Mouse (Mus musculus): ENCODE data around the gene Usp2. TPM values are rescaled to one million over a fixed set of nuclear protein-coding genes. Genes with fewer than 3 reads are reported as not detected.

Usp2 gene
- total RNA-seq, 2 experiments from 2014 or later = 77.6 to 79.1 TPM

DNA sequence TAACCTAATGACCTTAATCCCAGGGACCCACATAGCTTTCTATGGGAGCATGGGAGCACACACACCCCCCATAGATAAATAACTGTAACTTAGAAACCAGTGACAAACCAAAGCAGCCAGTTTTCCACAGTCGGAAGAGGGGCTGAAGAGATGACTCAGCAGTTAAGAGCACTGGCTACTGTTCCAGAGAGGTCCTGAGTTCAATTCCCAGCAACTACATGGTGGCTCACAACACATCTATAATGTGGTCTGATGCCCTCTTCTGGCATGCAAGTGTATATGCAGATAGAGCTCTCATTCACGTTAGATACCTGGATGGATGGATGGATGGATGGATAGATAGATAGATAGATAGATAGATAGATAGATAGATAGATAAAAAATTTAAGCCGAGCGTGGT, 49.4 kb downstream of the Usp2 start:
- DNase-seq (ENCODE audit: low spot score in 2 of 2) = no peak

DNA sequence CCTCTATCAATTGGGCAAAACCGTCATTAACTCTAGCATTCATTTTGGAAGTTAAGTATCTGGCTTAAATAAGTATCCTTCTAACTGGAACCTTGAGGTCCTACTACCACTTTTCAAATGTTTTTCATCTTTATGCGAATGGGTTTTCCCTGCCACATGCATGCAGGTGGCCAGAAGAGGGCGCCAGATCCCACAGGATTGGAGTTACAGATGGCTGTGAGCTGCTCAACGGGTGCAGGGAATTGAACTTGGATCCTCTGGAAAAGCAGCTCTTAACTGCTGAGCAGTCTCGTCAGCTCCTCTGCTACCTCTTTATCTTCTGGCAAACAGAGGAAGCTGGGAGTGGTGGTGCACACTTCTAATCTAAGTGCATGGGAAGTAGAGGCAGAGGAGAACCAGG, 52.2 kb downstream of the Usp2 start:
- DNase-seq (ENCODE audit: low spot score in 2 of 2) = no peak

DNA sequence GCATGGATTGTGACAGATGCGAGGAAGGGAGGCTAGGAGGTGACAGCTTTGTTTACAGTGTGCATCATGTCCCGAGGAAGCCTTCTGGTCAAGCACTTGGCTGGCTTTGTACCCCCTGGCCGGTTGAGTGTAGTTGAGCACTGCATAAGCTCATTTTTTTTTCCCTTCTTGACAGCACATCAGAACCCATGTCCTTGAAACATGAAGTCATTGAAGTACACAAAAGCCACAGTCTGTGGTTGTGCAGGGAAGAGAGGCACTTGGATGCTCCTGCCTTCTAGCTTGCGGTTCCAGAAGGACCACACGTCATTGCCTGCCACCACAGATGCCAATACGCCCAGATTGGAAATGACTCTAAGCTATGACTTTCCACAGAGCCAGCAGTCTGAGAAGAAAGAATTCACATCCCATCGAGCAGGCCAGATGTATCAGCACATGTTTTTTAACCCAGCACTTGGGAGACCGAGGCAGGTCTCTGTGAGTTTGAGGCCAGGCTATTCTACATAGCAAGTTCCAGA, 53.2 kb downstream of the Usp2 start:
- peak in 1 of 2 experiments; percentile 58 for DNase-seq (ENCODE audit: low spot score in 2 of 2)

DNA sequence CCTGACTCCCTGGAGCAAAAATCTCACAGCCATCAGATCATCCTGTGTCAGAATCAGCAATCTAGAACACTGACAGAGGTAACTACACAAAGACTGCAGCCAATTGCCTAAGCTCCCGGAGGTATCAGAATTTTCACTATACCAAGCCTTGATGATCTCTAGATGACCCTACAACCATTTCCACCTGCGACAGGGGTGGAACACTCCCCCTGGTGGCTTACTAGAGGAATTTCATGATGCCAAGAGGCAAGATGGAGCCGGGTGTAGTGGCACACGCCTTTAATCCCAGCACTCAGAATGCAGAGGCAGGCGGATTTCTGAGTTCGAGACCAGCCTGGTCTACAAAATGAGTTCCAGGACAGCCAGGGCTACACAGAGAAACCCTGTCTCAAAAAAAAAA, 57.5 kb downstream of the Usp2 start:
- no peak for DNase-seq (ENCODE audit: low spot score in 2 of 2)

DNA sequence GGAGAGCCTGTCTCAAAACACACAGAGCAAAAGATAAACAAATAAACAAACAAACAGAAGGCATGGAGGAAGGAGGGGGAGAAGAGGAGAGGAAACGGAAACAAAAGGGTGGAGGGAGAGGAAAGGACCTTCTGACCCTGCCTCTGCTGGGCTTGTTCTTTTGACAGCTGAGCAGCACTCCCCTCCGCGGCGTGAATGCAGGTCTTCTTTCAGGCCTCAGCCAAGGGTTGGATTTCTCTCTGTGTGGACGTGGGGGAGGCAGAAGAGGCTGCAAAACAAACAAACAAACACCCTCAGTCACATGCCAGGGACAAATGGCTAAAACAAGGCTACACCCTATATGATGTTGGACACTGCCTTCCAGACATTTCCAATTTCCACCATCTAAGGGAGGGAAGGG, 58.2 kb downstream of the Usp2 start:
- DNase-seq (ENCODE audit: low spot score in 2 of 2) = no peak

DNA sequence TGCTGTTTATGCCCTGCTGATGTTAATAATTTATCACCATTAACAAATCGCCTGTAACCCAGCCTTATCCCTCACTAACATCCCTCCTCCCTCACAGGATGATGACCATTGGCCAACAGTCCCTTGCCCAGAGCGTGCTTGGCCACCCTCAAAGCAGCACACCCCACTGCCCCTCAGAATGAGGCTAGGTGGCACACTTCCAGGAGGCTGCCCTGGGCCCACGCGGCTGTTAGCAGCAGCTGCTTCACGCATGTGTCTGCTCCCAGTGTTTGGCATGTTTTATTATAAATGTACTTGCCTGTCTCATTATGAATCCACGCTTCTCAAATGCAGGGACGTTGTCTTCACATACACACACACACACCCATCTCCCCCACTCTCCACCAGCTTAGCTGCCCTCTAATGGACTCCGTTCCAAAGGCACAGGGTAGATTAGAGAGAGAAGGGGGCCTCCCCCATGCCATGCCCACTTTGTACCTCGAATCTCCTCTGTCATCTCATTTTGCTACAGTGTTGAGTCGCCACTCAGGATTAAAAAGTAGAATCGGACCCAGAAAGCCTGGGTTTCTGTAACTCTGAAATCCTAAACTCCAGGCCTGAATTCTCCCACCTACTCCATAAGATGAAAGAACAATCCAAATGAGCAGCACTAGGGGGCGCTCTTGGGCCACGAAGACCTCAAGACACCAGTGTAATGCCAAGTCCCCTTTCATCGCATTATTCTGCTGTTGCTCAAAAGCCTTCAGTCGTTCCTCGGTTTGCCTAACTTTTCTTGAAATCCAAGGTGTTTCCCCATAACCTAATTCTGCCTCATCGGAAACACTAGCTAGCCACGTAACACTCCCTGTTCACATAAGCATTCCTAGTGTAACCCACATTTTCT, 59.0 kb downstream of the Usp2 start:
- peak; percentile 79 to 95 for DNase-seq (ENCODE audit: low spot score in 2 of 2)

DNA sequence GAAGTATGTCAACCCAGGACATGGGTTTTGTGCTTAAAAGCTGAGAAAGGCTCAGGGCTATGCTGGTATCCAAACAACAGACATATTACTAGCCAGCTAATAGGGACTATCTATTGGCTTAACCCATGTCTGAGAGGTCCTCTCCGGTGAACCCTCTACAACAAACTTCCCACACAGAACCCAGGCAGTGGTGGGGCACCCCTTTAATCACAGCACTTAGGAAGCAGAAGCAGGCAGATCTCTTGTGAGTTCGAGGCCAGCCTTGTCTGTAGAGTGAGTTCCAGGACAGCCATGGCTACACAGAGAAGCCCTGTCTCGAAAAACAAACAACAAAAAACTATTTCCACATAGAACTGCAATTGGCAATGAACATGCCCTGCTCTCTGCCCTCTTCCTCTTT, 59.9 kb downstream of the Usp2 start:
- DNase-seq (ENCODE audit: low spot score in 2 of 2) = no peak

DNA sequence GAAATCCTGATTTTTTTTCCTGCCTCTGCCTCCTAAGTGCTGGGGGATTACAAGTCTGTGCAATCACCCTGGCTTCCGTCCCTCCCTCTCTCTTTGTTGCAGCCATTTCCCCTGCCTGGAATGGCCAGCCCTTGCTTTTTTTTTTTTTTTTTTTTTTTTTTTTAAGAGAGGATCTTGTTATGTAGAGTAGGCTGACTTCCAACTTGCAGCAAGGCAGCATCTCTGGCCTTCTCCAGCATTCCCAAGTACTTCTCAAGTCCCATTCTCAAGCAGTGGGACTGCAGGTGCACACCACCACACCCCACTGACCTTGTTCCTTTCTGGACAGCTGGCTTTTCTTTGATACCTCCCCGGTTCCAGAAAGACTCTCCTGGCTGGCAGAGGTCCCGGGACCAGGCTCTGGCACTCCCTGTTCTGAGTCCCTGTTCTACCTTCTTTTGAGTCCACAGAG, 60.6 kb downstream of the Usp2 start:
- DNase-seq (ENCODE audit: low spot score in 2 of 2) = no peak

DNA sequence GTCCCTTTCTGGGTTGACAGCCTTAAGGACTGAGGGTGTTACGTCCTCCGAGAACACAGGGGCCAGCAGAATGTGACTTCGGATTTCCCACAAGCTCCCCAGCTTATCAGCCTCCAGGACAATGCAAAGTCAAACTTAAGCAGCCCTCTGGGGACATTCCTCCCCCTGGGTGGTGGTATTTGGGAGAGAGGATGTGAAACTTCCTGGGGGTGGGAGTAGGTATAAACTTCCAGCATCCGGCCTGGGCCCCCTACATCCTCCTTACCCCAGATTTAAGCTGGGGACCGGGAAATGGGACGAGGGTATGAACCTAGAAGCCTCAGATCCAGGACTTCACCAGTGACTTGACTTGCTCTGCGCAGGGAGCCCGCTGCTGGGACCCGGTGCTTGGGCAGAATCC, 62.8 kb downstream of the Usp2 start:
- no peak for DNase-seq (ENCODE audit: low spot score in 2 of 2)

DNA sequence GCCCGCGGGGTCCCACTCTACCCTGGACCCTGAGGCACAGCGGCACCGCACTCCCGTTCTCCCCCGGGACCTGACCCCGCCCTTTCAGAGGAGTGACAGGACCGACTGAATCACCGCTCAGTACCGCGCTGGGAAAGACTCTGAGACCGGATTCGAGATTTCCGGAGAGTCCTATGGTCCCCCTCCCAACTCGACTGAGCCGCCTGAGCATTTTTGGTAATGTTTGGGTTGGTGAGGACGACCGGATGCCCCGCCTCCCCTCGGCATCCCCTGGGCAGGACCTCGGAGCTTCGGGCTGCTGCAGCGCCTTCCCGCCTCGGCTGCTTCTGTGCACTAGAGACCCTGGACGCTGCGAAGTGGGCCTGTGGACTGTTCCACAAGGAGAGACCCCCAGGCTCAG, 63.2 kb downstream of the Usp2 start:
- DNase-seq (ENCODE audit: low spot score in 2 of 2) = no peak

DNA sequence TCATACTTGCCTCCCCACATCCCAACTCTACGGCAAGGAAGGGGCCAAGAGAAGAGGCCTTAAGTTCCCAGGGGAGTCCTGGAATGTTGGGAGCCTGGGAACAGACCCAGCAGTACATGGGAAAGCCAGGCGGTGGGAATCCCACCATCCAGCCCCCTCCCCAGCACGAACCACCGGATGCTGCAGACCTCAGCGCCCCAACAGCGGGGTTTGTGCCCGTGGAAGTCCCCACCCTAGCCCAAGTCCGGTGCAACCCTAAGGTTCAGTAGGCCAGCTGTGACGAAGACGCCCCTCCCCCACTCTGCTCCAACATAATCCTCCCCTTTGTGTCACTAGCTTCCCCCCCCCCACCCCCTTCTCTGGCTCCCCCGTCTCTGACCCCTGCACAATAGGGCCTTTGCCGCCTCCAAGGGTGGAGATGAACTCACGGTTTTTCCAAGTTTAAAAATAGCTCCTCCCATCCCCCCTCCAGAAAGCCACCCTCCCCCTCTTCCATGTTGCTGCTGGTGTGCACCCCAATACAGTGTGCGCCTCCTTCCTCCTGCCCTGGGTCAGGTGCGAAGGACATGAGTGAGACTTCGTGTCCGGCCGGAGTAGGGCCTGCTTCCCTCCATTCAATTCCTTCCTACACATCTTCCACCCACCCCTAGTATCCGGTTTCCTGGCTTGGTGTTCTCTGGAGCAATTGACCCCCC, 63.9 kb downstream of the Usp2 start:
- DNase-seq (ENCODE audit: low spot score in 2 of 2) = no peak

DNA sequence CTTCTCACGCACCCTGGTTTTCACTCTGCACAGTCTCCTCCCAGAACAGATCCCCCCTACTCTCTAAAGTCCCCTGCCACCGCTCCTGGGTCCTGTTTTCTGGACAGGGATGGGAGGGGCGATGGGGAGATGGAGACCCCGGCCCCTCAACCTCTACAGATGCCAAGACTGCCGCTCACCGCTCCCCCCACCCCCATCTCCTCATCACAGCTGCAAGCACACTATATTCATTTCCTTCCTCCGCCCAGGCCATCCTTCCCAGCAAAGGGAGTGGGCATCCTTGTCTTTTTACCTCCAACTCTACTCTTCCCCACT, 64.4 kb downstream of the Usp2 start:
- DNase-seq (ENCODE audit: low spot score in 2 of 2) = no peak

DNA sequence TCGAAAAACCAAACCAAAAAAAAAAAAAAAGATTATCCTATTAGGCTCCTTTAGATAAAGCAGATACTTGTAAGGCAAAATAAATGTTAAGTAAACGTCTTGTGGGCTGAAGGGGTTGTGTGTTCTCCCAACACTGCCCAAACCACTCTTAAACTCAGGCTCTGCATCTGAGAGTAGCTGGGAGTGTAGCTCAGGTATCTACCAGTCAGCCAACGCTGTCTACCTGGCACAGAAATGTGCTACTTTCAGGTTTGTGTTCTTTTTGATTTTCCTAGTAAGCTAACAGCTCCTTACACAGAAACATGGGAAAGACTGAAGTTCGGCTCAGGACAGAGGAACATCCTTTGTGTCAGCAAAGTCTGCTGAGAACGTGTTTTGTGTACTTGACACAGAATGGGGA, 65.4 kb downstream of the Usp2 start:
- DNase-seq (ENCODE audit: low spot score in 2 of 2) = no peak

DNA sequence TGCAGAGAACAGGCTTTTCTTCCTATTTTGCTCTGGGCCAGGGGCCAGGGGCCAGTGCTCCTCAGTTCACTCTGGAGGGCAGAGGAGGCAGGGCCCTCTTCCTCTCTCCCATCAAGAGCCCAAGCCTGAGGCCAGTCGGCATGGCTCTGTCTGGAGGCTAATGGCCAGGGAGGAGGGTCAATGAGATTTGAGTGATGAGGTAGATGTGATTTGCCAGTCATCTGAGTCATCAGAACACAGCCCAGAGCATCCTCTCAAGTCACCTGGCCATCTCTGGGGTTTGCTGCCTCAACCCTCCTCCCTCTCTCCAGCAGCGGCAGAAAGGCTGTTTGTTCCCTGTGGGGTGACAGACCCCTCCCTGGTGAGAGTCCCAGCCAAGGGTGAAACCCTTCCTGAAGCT, 66.5 kb downstream of the Usp2 start:
- DNase-seq (ENCODE audit: low spot score in 2 of 2) = no peak

DNA sequence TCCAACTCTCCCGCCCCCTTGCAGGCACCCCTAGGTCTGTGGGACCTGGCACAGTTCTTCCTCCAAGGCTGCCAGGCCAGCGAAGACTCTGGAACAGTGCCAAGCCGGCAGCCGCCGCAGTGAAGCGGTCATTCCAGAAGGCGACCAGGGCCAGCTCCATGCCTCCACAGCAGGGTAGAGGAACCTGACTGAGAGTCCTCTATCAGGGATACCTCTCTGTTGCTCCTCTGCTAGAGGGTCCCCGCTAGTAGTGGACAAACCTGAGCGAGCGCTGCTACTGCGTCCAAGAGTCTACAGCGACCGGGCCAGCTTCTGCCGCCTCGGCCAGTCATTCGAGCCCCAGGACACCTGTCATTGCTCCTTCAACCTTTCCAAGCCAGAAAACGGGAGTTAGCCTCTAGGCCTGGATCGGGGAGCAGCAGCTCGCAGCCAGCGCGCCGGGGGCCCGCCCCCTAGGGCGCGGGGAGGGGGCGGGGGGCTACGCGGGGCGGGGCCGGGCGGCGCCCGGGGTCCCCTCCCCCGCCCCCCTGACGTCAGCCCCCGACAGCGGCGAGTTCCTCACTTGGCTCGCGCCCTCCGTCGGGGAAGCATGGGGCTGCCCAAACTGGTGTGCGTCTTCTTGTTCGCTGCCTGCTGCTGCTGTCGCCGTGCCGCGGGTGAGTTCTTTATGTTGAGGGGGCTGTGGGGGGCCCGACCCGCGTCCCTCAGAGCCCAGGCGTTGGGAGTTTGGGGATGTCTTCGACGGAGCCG, 67.5 kb downstream of the Usp2 start, which contains the start of gene Mcam:
Gene Mcam (plus strand): TSS at position 369 of the 750 bp plus-strand sequence.
- no peak for DNase-seq (ENCODE audit: low spot score in 2 of 2)

DNA sequence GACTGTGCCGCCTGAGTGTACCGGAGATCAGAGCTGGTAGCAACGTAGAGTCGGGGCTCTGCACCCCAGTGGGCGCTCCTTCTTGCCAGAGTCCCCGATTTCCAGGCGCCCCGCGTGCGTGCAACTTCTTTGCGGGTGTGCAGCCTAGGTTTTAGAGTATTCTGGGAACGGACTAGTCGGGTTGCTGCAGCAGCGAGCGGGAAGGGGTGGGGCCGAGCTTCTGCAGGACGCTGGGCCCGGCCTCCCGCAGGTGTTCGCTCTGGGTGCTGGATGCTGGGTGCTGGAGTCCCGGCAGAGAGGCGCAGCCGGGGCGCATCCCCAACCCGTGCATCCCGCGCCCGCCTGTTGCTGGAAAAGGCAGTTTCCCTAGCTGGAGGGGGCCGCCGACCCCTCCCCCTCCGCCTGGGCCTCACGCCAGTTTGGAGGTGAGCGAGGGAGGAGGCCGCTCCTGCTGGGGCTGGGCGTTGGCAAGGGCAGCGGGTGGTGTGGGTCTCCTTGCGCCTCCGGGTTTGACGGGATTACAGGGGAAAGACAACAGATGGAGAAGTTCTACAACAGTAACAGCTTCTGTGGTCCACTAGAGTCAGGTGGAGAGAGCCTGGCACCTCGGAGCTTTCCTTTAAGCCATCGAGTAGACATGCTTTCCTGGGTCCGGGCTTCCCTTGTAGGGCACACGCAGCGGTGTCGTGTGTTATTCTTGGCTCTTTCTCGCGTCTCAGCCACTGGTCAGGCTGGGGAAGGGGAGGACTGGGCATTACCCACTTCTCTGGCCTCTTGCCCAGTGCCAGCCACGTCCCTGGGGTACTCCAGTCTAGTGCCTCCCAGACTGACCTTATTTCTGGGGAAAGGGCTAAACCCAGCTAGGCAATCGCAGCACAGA, 68.3 kb downstream of the Usp2 start:
- DNase-seq (ENCODE audit: low spot score in 2 of 2) = no peak

DNA sequence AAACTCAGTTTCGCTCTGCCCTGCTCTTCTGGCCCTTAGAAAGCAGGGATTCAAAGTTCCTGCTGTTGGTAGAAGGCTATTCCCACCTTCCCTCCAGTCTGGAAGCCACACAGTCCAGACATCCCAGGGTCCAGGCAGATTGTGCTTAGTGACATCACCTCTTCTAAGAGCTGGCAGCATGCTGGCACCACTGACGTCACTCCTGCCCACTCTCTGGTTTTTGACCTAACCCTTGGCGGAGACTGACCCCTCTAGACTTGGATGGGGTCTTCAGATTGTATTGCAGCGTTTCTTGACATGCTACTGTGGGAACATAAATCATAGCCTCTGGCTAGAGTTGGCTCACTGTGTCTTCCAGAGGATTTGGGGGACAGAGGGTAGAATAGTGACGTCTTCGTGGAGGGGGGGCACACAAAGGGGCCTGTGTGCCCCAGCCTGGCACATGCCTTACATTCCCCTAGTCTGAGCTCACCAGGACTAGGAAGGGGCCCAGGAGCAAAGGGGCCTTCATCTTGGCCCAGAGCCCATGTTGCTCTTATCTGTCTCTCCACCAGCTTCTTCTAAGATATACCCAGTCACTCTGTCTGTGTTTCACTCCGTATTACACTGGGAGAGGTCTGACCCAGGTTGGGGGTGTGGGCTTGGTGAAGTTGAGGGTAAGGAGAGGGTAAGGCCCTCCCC, 69.0 kb downstream of the Usp2 start:
- no peak for DNase-seq (ENCODE audit: low spot score in 2 of 2)

DNA sequence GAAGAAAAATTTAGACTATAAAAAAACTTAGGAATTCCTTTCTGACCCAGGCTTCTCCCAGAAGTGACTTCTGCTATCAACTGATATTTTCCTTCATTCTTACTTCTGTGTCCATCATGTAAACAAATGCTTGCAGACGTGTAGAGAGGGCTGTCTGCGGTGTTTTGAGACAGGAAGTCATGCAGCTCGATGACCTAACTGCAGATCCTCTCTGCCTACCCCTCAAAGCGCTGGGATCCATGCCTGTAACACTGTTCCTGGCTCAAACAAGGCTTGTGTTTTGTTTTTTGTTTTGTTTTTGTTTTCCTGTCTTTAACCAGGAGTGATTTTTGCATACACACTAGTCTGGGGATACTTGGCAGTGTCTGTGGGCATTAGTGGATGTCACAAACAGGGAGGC, 71.0 kb downstream of the Usp2 start:
- DNase-seq (ENCODE audit: low spot score in 2 of 2) = no peak

DNA sequence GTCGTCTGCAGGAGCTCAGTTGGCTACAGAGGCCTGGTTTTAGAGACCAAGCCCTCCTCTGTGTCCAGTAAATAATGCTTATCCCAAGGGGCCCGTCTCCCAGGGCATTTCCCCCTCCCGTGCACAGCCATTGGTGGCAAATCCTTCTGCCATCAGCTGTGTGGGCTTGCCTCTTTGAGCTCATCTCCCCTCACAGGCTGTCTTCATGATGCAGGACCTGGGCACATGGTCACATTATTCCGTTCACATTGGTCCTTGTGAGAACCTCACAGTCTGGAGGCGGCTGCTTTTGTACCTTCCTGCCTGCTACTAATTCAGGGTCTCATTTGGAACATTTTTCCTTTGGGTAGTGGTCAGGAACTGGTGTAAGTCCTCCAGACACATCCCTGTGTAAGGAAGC, 75.1 kb downstream of the Usp2 start:
- no peak for DNase-seq (ENCODE audit: low spot score in 2 of 2)

DNA sequence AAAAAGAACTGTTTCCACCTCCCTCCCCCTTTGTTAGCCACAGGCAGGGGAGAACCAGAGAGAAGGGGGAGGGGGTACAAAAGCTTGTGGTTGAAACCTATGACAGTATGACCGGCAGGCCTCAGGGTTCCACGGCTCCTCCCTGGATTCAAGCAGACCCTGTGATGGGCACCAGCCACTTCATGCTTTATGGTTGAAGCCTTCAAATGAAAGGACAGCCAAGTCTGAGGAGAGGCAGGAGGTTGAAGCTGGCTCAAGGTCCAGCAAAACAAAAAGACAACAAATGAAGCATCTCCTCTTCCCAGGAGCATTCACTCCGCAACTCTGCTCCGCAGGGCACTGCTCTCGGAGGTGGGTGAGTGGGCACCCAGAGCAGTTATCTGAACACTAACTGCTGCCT, 76.6 kb downstream of the Usp2 start:
- no peak for DNase-seq (ENCODE audit: low spot score in 2 of 2)
